Mouse (Mus musculus): ENCODE measurements around the gene Il4i1. TPM values are rescaled to one million over a fixed set of nuclear protein-coding genes. Genes with fewer than 3 reads are reported as not detected.
A peak's percentile ranks its signal among the peaks of the same experiment; 100 is the strongest.

Gene Il4i1
- polyA plus RNA-seq (2015; fragmentation: Nextera tagmentation; extraction: Ambion mirVana) = 1.5 and 1.8 TPM in 2 replicates

DNA sequence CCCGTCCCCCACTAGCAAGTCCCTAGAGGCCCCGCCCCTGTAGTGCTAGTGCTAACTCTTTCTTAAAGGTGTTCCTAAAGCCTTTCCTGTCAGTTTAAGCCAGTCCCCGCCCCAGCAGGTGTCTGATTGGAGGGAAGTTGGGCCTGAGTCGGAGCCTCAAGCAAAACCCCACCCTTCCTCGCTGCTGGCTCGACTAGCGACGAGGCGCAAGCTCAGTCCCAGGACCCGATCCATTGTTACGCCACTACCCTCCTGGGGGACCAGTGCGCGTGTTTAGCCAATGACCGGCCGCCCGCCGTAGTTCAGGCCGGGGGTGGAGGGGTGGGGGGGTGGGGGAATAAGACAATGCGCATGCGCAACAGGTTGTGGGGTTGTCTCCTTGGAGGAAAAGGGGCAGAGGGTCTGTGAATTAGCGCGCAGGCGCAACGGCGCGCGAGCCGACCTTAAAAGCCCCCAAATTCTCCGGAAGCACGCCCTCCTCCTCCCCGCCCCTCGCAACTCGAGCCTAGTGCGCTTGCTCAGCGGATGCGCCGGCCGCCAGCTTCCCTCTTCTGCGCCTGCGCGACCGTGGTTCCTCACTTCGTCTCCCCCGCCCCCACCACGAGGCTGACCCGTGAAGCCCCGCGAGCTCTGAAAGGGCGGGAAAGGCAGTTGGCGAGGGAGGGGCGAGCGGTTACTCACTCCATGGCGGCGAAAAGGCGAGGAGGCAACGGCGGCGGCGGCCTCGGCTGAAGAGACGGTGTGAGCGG is at the start of gene Il4i1, which contains the start of gene Nup62:
Gene Il4i1 (plus strand): TSS at position 667 of the 749 bp plus-strand sequence.
Gene Nup62 (plus strand): TSS at position 368 of the 749 bp plus-strand sequence.
- peak; percentile 94 for ATAC-seq
- peak within 1 kb of the TSS; percentile 95 for H3K9ac ChIP-seq (ENCODE audit: low read depth, low read length)
- peak within 1 kb of the TSS; percentile 82 for H3K4me3 ChIP-seq (ENCODE audit: low read length)
- WGBS = under 1% methylated on average over 62 of the region's 62 CpGs
- peak within 1 kb of the TSS; percentile 98 for H3K27ac ChIP-seq (ENCODE audit: low read length)
- H3K4me1 ChIP-seq (ENCODE audit: control insufficient read depth, insufficient read depth, low read length) = peaks cover 35% of the 10 kb centered on the region
- H3K9me3 ChIP-seq (ENCODE audit: control insufficient read depth, low read length) = no peaks in the 10 kb centered on the region
- H3K27me3 ChIP-seq (replicated peaks; ENCODE audit: control insufficient read depth, insufficient read depth, low read length) = no peaks in the 10 kb centered on the region
- H3K36me3 ChIP-seq (ENCODE audit: control insufficient read depth, insufficient read depth, low read length) = peaks cover 17% of the 10 kb centered on the region; the same call in 1 of the 2 replicates
- H3K4me2 ChIP-seq (ENCODE audit: low read depth, low read length) = peak within 1 kb of the TSS; percentile 79

DNA sequence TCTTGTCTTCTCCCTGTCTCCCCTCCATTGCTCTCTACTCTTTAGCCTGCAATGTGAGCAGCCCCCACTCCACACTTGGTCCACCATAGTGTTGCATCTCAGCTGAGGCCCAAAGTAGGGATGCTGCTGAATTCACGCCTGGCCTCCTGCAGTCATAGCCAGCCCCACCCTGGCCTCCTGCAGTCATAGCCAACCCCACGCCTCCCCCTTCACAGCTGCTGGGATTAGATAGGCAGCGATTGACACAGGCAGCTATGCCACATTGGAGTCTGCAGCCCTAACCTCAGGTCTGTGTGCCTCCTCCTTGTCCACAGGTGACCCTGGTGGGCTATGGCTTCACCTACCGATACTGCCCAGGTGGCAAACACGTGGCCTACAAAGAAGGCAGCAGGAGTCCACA is 48.1 kb upstream of the Il4i1 start:
- no peaks in the 10 kb centered on the region for H3K9me3 ChIP-seq (ENCODE audit: control insufficient read depth, low read length)
- no peaks in the 10 kb centered on the region for H3K27me3 ChIP-seq (replicated peaks; ENCODE audit: control insufficient read depth, insufficient read depth, low read length)
- H3K4me2 ChIP-seq (ENCODE audit: low read depth, low read length) = no peak overlapping the region
- peaks cover 14% of the 10 kb centered on the region for H3K36me3 ChIP-seq (ENCODE audit: control insufficient read depth, insufficient read depth, low read length)
- H3K4me1 ChIP-seq (ENCODE audit: control insufficient read depth, insufficient read depth, low read length) = no peaks in the 10 kb centered on the region
- ATAC-seq = no peak
- 85% methylated on average over 5 of the region's 5 CpGs for WGBS
- no peak overlapping the region for H3K9ac ChIP-seq (ENCODE audit: low read depth, low read length)
- no peak overlapping the region for H3K27ac ChIP-seq (ENCODE audit: low read length)
- H3K4me3 ChIP-seq (ENCODE audit: low read length) = no peak overlapping the region

DNA sequence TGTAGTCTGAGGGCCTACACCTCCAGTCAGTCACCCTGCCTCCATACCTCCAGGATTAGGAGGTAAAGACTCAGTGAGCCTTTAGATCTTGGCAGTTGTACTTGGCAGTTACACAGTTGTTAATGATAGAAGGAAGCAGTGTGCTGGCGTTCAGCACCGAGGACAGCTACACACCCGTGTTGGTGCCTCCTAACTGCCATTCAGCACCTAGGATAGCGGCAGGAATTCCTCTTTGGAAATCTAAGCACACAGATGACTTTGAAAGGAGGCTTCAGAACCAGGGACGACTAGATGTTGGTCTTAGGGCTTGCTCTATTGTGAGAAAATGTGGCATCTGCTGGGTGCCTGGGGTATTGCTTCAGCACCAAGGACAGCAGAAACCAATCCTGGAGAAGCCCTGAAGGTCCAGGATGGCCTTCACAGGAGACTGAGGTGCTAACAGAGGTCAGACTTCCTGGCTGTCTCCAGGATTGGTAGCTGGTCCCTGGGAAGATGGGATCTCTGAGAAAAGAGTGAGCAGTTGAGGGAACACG is 46.1 kb upstream of the Il4i1 start:
- Histone ChIP-seq H3K4me3 (ENCODE audit: low read length) (no peak overlapping the region), H3K4me2 (ENCODE audit: low read depth, low read length) (no peak overlapping the region), H3K36me3 (ENCODE audit: control insufficient read depth, insufficient read depth, low read length) (peaks cover 17% of the 10 kb centered on the region), H3K9me3 (ENCODE audit: control insufficient read depth, low read length) (no peaks in the 10 kb centered on the region), H3K9ac (ENCODE audit: low read depth, low read length) (no peak overlapping the region), H3K27ac (ENCODE audit: low read length) (no peak overlapping the region), H3K27me3 (replicated peaks; ENCODE audit: control insufficient read depth, insufficient read depth, low read length) (no peaks in the 10 kb centered on the region), H3K4me1 (ENCODE audit: control insufficient read depth, insufficient read depth, low read length) (no peaks in the 10 kb centered on the region)
- 12% methylated on average over 6 of the region's 6 CpGs for WGBS
- peak; percentile 46 for ATAC-seq

DNA sequence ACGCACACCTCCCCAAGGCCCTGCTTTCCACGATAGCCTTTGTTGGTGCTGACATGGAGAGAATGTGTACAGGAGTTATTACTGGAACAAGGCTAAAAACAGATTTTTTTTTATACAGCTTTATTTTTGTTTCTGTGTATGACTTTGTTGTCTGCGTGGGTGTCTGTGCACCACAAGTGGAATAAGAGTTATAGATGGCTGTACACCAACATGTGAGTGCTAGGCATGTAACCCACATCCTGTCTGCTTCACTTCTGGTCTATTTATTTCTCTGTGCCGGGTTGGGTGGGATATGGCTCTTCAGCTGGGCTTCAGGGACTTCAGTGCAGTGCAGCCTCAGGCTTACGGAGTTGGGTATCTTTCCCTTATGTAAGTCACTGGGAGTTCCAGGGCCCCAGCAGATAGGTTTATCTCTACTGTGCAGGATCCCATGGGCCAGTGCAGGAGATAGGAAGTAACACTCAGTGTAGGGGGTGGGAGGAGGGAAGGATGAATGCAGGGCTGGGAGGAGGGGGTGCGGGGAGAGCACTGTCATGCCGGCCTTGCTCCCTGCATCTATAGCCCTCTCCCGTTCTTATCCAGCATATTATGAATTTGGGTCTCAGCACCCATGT is 43.5 kb upstream of the Il4i1 start:
- H3K4me2 ChIP-seq (ENCODE audit: low read depth, low read length) = no peak overlapping the region
- H3K36me3 ChIP-seq (ENCODE audit: control insufficient read depth, insufficient read depth, low read length) = peaks cover 20% of the 10 kb centered on the region
- ATAC-seq = peak; percentile 46; the same call in 1 of the 2 replicates
- no peak overlapping the region for H3K9ac ChIP-seq (ENCODE audit: low read depth, low read length)
- 91% methylated on average over 8 of the region's 8 CpGs for WGBS
- no peak overlapping the region for H3K27ac ChIP-seq (ENCODE audit: low read length)
- H3K27me3 ChIP-seq (replicated peaks; ENCODE audit: control insufficient read depth, insufficient read depth, low read length) = no peaks in the 10 kb centered on the region
- no peak overlapping the region for H3K4me3 ChIP-seq (ENCODE audit: low read length)
- no peaks in the 10 kb centered on the region for H3K9me3 ChIP-seq (ENCODE audit: control insufficient read depth, low read length)
- H3K4me1 ChIP-seq (ENCODE audit: control insufficient read depth, insufficient read depth, low read length) = no peaks in the 10 kb centered on the region

DNA sequence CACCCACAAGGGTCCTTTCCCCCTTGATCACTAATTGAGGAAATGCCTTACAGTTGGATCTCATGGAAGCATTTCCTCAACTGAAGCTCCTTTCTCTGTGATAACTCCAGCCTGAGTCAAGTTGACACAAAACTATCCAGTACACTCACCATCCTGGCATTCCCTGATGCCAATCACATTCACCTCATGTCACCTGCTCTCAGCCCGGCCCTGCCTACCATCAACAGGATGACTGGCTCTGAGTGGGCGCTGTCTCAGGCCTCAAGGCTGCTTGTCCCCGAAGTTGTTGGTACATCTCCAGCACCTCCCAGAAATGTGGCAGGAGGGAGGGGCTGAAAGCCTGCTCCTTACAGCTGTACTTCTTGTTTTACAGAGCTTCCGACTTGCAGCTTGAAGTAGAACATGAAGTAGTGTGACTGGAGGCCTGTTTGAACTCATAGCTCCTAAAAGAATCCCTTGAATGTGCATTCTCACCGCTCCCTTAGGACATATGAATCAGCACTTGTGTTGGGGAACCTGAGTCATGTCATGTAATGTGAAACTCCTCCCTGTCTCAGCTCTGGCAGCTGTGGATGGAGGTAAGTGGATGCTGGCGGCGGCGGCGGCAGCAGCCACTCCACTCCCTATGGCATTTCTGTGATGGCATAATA is 39.2 kb upstream of the Il4i1 start:
- peaks cover 17% of the 10 kb centered on the region for H3K36me3 ChIP-seq (ENCODE audit: control insufficient read depth, insufficient read depth, low read length)
- 87% methylated on average over 9 of the region's 9 CpGs for WGBS

DNA sequence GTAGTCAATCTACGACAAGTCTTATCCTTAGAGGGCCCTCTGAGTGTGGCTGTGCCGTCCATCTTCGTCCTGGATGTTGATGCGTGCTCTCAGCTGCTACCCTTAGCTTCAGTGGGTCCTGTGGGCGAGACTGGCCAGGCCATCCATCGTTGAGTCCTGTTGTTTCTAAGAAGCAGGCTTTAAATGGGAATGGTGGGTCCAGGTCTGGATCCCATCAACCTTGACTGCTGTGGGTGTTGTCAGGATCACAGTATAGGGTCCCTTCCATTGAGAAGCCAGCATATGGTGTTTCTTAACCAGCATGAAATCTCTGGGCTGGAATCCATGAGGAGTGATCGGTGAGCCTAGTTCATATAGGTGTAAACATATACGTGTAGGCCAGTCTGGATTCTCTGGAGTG is 36.1 kb upstream of the Il4i1 start:
- H3K4me2 ChIP-seq (ENCODE audit: low read depth, low read length) = no peak overlapping the region
- no peak overlapping the region for H3K4me3 ChIP-seq (ENCODE audit: low read length)
- no peak overlapping the region for H3K9ac ChIP-seq (ENCODE audit: low read depth, low read length)
- H3K27me3 ChIP-seq (replicated peaks; ENCODE audit: control insufficient read depth, insufficient read depth, low read length) = no peaks in the 10 kb centered on the region
- ATAC-seq = no peak
- no peak overlapping the region for H3K27ac ChIP-seq (ENCODE audit: low read length)
- WGBS = 84% methylated on average over 8 of the region's 8 CpGs
- no peaks in the 10 kb centered on the region for H3K4me1 ChIP-seq (ENCODE audit: control insufficient read depth, insufficient read depth, low read length)
- H3K36me3 ChIP-seq (ENCODE audit: control insufficient read depth, insufficient read depth, low read length) = peaks cover 7% of the 10 kb centered on the region; the same call in 1 of the 2 replicates
- no peaks in the 10 kb centered on the region for H3K9me3 ChIP-seq (ENCODE audit: control insufficient read depth, low read length)

More for the DNA sequence above, 39.2 kb upstream of the Il4i1 start:
- no peaks in the 10 kb centered on the region for H3K4me1 ChIP-seq (ENCODE audit: control insufficient read depth, insufficient read depth, low read length)
- ATAC-seq = no peak
- no peak overlapping the region for H3K27ac ChIP-seq (ENCODE audit: low read length)
- no peak overlapping the region for H3K4me3 ChIP-seq (ENCODE audit: low read length)
- no peak overlapping the region for H3K9ac ChIP-seq (ENCODE audit: low read depth, low read length)
- H3K9me3 ChIP-seq (ENCODE audit: control insufficient read depth, low read length) = no peaks in the 10 kb centered on the region
- no peaks in the 10 kb centered on the region for H3K27me3 ChIP-seq (replicated peaks; ENCODE audit: control insufficient read depth, insufficient read depth, low read length)
- H3K4me2 ChIP-seq (ENCODE audit: low read depth, low read length) = no peak overlapping the region

DNA sequence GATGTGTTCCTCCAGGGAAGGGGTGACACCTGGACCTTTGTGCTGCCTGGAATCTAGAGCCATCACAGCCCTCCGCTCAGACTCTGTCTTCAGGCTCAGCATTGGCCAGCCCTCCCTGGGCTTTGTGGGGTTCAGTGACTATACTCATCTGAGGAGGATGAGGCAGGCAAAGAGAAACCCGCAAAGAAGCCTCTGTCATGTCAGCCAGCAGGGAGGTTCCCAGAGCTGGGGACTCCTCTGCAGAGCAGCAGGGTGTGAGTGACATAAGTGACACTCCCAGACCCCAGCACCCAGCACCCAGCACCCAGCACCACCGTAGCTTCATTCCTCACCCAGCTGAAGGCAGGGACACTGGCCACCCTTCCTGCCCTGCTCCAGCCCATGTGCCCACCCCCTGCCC is 26.7 kb upstream of the Il4i1 start:
- Histone ChIP-seq H3K4me1 (ENCODE audit: control insufficient read depth, insufficient read depth, low read length) (no peaks in the 10 kb centered on the region), H3K4me2 (ENCODE audit: low read depth, low read length) (no peak overlapping the region), H3K27me3 (replicated peaks; ENCODE audit: control insufficient read depth, insufficient read depth, low read length) (no peaks in the 10 kb centered on the region), H3K9ac (ENCODE audit: low read depth, low read length) (no peak overlapping the region), H3K27ac (ENCODE audit: low read length) (no peak overlapping the region), H3K36me3 (ENCODE audit: control insufficient read depth, insufficient read depth, low read length) (no peaks in the 10 kb centered on the region), H3K4me3 (ENCODE audit: low read length) (no peak overlapping the region), H3K9me3 (ENCODE audit: control insufficient read depth, low read length) (no peaks in the 10 kb centered on the region)
- no peak for ATAC-seq
- 77% methylated on average over 3 of the region's 3 CpGs for WGBS

DNA sequence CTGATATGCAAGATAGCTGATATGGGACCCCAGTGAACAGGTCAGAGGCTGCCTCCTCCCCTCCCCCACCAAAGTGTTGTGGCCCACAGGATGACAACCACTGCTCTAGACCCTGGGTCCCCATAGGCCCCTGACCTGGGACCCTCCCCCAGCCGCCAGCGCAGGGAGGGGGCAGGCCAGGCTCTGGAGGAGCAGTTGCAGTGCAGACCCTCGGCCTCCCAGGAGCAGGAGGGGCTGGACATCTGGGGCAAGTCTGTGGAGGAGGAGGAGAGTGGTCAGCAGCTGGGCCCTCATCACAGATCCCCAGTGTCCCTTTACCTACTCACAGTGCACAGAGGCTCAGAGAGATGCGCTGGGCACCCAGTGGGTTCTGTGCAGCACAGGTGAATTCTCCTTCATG is 26.1 kb upstream of the Il4i1 start:
- no peak overlapping the region for H3K9ac ChIP-seq (ENCODE audit: low read depth, low read length)
- no peaks in the 10 kb centered on the region for H3K9me3 ChIP-seq (ENCODE audit: control insufficient read depth, low read length)
- no peak overlapping the region for H3K27ac ChIP-seq (ENCODE audit: low read length)
- no peak overlapping the region for H3K4me2 ChIP-seq (ENCODE audit: low read depth, low read length)
- H3K4me1 ChIP-seq (ENCODE audit: control insufficient read depth, insufficient read depth, low read length) = no peaks in the 10 kb centered on the region
- WGBS = 69% methylated on average over 4 of the region's 4 CpGs
- H3K4me3 ChIP-seq (ENCODE audit: low read length) = no peak overlapping the region
- no peaks in the 10 kb centered on the region for H3K36me3 ChIP-seq (ENCODE audit: control insufficient read depth, insufficient read depth, low read length)
- ATAC-seq = no peak
- no peaks in the 10 kb centered on the region for H3K27me3 ChIP-seq (replicated peaks; ENCODE audit: control insufficient read depth, insufficient read depth, low read length)

DNA sequence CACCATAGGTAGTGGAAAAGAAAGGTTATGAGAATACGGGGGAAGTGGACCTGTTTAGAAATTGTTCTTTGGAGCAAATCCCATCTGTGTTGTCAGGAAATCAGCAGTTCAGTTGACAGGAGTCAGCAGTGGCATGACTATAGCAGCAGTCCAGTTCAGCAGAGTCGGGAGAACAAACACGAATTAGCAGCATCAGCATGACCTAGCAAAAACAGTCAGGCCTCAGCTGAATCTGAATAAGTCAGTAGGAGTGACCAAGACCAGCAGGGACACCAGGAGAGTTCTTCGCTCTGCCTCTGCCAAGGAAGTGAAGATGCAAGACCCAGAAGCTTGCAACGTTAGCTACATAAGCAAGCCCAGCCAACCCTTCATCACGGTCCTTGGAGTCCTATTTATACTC is 23.4 kb upstream of the Il4i1 start:
- no peaks in the 10 kb centered on the region for H3K36me3 ChIP-seq (ENCODE audit: control insufficient read depth, insufficient read depth, low read length)
- H3K27ac ChIP-seq (ENCODE audit: low read length) = no peak overlapping the region
- 82% methylated on average over 6 of the region's 6 CpGs for WGBS
- ATAC-seq = no peak
- no peaks in the 10 kb centered on the region for H3K27me3 ChIP-seq (replicated peaks; ENCODE audit: control insufficient read depth, insufficient read depth, low read length)
- no peak overlapping the region for H3K4me3 ChIP-seq (ENCODE audit: low read length)
- H3K9me3 ChIP-seq (ENCODE audit: control insufficient read depth, low read length) = no peaks in the 10 kb centered on the region
- no peak overlapping the region for H3K4me2 ChIP-seq (ENCODE audit: low read depth, low read length)
- no peak overlapping the region for H3K9ac ChIP-seq (ENCODE audit: low read depth, low read length)
- no peaks in the 10 kb centered on the region for H3K4me1 ChIP-seq (ENCODE audit: control insufficient read depth, insufficient read depth, low read length)
